Mouse (Mus musculus) ES-CJ7 (cell line): ENCODE data around the gene Krtap9-3.

ENCODE experiments used
- DNase-seq: peaks from one replicate; pipeline ENCODE4 v3.0.0; 2011; ENCODE audit warnings: low read depth, low spot score

Gene Krtap9-3

GRCm38 (mm10) chr11:99566530-99566929, 31.4 kb downstream of the Krtap9-3 start, which contains the start of gene Krtap3-1:
Gene Krtap3-1, minus strand, starts transcription at chr11:99566630.
- DNase-seq, result no peak

- DNase-seq, result no peak
Observed at GRCm38 (mm10) chr11:99562580-99562979, 35.3 kb downstream of the Krtap9-3 start.

- no peak for DNase-seq
Observed at GRCm38 (mm10) chr11:99559366-99559765, 38.5 kb downstream of the Krtap9-3 start, which contains the start of gene Gm11939. Gene Gm11939, minus strand, starts transcription at chr11:99559466.

GRCm38 (mm10) chr11:99557976-99558745, 39.7 kb downstream of the Krtap9-3 start:
- DNase-seq, result no peak

GRCm38 (mm10) chr11:99556753-99557152, 41.2 kb downstream of the Krtap9-3 start, which contains the start of gene Krtap3-2:
Gene Krtap3-2, minus strand, starts transcription at chr11:99556853.
- no peak for DNase-seq

GRCm38 (mm10) chr11:99556195-99556594, 41.7 kb downstream of the Krtap9-3 start:
- DNase-seq, result no peak

GRCm38 (mm10) chr11:99550765-99551164, 47.1 kb downstream of the Krtap9-3 start, which contains the start of gene Krtap3-3:
Gene Krtap3-3, minus strand, starts transcription at chr11:99550865.
- DNase-seq, result no peak

- DNase-seq, result peak; percentile 31
Observed at GRCm38 (mm10) chr11:99547892-99548291, 50.0 kb downstream of the Krtap9-3 start.
